ENCODE assay signal across 8 mouse cellular contexts in the genomic region with DNA sequence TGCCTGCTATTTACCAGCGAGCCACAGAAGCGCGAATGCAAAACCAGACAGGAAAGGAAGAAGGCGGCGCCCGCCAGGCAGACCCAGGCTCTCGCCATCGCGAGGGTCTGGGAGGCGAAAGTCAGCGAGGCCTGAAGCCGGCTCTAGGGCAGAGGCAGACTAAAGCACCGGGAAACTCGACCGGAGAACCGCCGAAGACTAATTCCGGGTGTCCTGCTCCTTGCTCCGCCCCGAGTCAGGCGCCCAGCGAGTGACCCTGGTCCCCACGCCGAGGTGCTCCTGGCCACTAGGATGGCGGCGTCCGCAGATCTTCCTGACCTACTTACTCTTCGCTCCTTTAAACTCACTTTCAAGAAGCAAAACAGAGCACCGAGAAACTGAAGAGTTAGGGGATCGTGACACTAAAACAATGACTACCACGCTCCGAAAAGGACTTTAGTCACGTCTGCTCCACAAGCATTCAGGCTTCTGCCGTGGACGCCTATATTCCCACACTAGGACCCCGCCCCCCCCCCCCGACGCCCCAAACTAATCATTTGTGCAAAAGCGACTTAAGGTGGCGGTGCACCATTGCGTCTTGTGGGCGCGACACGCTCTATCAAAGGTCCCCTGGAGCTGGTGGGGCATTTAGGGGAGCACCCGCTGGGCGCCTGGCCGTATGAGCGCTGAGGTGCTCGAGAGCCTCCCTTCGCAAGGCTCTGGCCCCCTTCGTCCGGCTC. TPM values are rescaled to one million over a fixed set of nuclear protein-coding genes. Genes with fewer than 3 reads are reported as not detected.
DNase-seq lines count a peak whose midpoint lies in the region; ATAC-seq and TF ChIP-seq lines count a peak whose summit lies in the region.

TSS of gene Nhlrc3 (minus strand) at position 287 of the 719 bp plus-strand sequence.
TSS of gene Proser1 (plus strand) at position 621 of the 719 bp plus-strand sequence.

- no peaks in the 10 kb centered on the region for H3K9me3 ChIP-seq in embryonic facial prominence, embryonic 13.5 days
- no peaks in the 10 kb centered on the region for H3K9me3 ChIP-seq in limb, embryonic 13.5 days
- no peaks in the 10 kb centered on the region for H3K9me3 ChIP-seq in midbrain, embryonic 16.5 days (replicated peaks; ENCODE audit: control insufficient read depth, low read length, poor library complexity, severe bottlenecking)

- peak within 1 kb of the TSS; percentile 94 for H3K9ac ChIP-seq in embryonic facial prominence, embryonic 13.5 days
- peak within 1 kb of the TSS; percentile 96 for H3K9ac ChIP-seq in heart, adult 2 months (ENCODE audit: low read depth, low read length)
- H3K9ac ChIP-seq in limb, embryonic 13.5 days: peak within 1 kb of the TSS; percentile 94
- peak within 1 kb of the TSS; percentile 79 for H3K9ac ChIP-seq in midbrain, embryonic 16.5 days (ENCODE audit: low read depth, low read length)

- H3K27me3 ChIP-seq in embryonic facial prominence, embryonic 13.5 days: no peaks in the 10 kb centered on the region
- H3K27me3 ChIP-seq in heart, adult 2 months (ENCODE audit: control insufficient read depth, insufficient read depth, low read length): no peaks in the 10 kb centered on the region
- H3K27me3 ChIP-seq in limb, embryonic 13.5 days: no peaks in the 10 kb centered on the region
- no peaks in the 10 kb centered on the region for H3K27me3 ChIP-seq in midbrain, embryonic 16.5 days (ENCODE audit: control insufficient read depth, insufficient read depth, low read depth, low read length)

- peaks cover 9% of the 10 kb centered on the region for H3K79me2 ChIP-seq in heart, adult 2 months (replicated peaks; ENCODE audit: control insufficient read depth, insufficient read depth, low read length)

- 0 out of 2 replicates have a peak, but pooled peaks have one; percentile 49 for TF ChIP-seq EP300 in heart, adult 2 months (IDR thresholded peaks at IDR 0.05; ENCODE audit: insufficient read depth, low read depth, low read length)

- H3K4me3 ChIP-seq in embryonic facial prominence, embryonic 13.5 days: peak within 1 kb of the TSS; percentile 85
- H3K4me3 ChIP-seq in heart, adult 2 months: peak within 1 kb of the TSS; percentile 99
- peak within 1 kb of the TSS; percentile 87 for H3K4me3 ChIP-seq in limb, embryonic 13.5 days
- peak within 1 kb of the TSS; percentile 95 for H3K4me3 ChIP-seq in midbrain, embryonic 16.5 days (ENCODE audit: low read depth, low read length)

- DNase-seq in 3134 (ENCODE audit: extremely low read depth, insufficient read length, low spot score): peak; percentile 96
- DNase-seq in adrenal gland, postnatal 36 days: peak; percentile 96 to 97
- DNase-seq in heart, adult 2 months: peak; percentile 96 to 98
- peak; percentile 96 for DNase-seq in kidney, adult 8-10 months
- peak; percentile 88 to 92 for DNase-seq in spleen, postnatal 10 days (ENCODE audit: low spot score in 2 of 2)

- under 1% methylated on average over 52 of the region's 52 CpGs for WGBS in embryonic facial prominence, embryonic 13.5 days
- under 1% methylated on average over 52 of the region's 52 CpGs for WGBS in heart, adult 2 months
- under 1% methylated on average over 52 of the region's 52 CpGs for WGBS in limb, embryonic 13.5 days
- under 1% methylated on average over 52 of the region's 52 CpGs for WGBS in midbrain, embryonic 16.5 days

- peak within 1 kb of the TSS; percentile 80 for H3K4me2 ChIP-seq in embryonic facial prominence, embryonic 13.5 days
- peak within 1 kb of the TSS; percentile 82 for H3K4me2 ChIP-seq in limb, embryonic 13.5 days (replicated peaks)
- H3K4me2 ChIP-seq in midbrain, embryonic 16.5 days (ENCODE audit: low read length): peak within 1 kb of the TSS; percentile 87

- no peak for TF ChIP-seq CTCF in heart, adult 2 months (IDR thresholded peaks at IDR 0.05)

- peak; percentile 58; the same call in 1 of the 2 replicates for TF ChIP-seq POLR2A in heart, adult 2 months (IDR thresholded peaks at IDR 0.05; ENCODE audit: insufficient read depth, low read depth, low read length)

- intact Hi-C loops in heart, adult 2 months (cut with DNase I): loop anchor here (5.0 to 10.0 kb wide), 4 partner anchors 399 to 1908 kb away; partner anchors contain the start of genes Cog6 and Ufm1

- ATAC-seq in embryonic facial prominence, embryonic 13.5 days (ENCODE audit: insufficient number of reproducible peaks, insufficient read depth, low FRiP score, low TSS enrichment, low read depth): peak; percentile 95
- ATAC-seq in limb, embryonic 13.5 days (ENCODE audit: low FRiP score, low read depth): peak; percentile 98
- ATAC-seq in midbrain, embryonic 16.5 days: peak; percentile 99

- H3K36me3 ChIP-seq in embryonic facial prominence, embryonic 13.5 days: peaks cover 19% of the 10 kb centered on the region
- peaks cover 28% of the 10 kb centered on the region for H3K36me3 ChIP-seq in heart, adult 2 months (ENCODE audit: control insufficient read depth, insufficient read depth, low read length)
- H3K36me3 ChIP-seq in limb, embryonic 13.5 days: peaks cover 24% of the 10 kb centered on the region
- peaks cover 3% of the 10 kb centered on the region; the same call in 1 of the 2 replicates for H3K36me3 ChIP-seq in midbrain, embryonic 16.5 days (ENCODE audit: control insufficient read depth, insufficient read depth, low read length)

- peak within 1 kb of the TSS; percentile 89 for H3K27ac ChIP-seq in embryonic facial prominence, embryonic 13.5 days
- H3K27ac ChIP-seq in heart, adult 2 months: peak within 1 kb of the TSS; percentile 99
- peak within 1 kb of the TSS; percentile 82 for H3K27ac ChIP-seq in limb, embryonic 13.5 days
- H3K27ac ChIP-seq in midbrain, embryonic 16.5 days (ENCODE audit: low read length): peak within 1 kb of the TSS; percentile 83

- H3K4me1 ChIP-seq in embryonic facial prominence, embryonic 13.5 days: peaks cover 31% of the 10 kb centered on the region
- peaks cover 4% of the 10 kb centered on the region for H3K4me1 ChIP-seq in heart, adult 2 months (ENCODE audit: control insufficient read depth, insufficient read depth, low read length)
- H3K4me1 ChIP-seq in limb, embryonic 13.5 days: peaks cover 34% of the 10 kb centered on the region
- peaks cover 41% of the 10 kb centered on the region for H3K4me1 ChIP-seq in midbrain, embryonic 16.5 days (ENCODE audit: control insufficient read depth, insufficient read depth, low read length)

RNA-seq across cellular contexts. Expression of gene Nhlrc3, which starts in this region (rescaled TPM):
- 10 to 100 TPM; 11.1 to 11.4 TPM for total RNA-seq in adrenal gland, postnatal 36 days (2021)
- polyA plus RNA-seq in embryonic facial prominence, embryonic 13.5 days (2015; fragmentation: Nextera tagmentation; extraction: Ambion mirVana): 9.0 and 11.7 TPM in 2 replicates
- 1 to 10 TPM; 5.0 to 5.2 TPM for total RNA-seq in heart, adult 2 months (2021)
- 3.8 and 6.3 TPM in 2 replicates for polyA plus RNA-seq in heart, adult 2 months (2012; rRNA removed)
- 11.9 TPM in 2 replicates for polyA plus RNA-seq in limb, embryonic 13.5 days (2015; fragmentation: Nextera tagmentation; extraction: Ambion mirVana)
- 11.1 and 11.6 TPM in 2 replicates for polyA plus RNA-seq in midbrain, embryonic 16.5 days (2015; fragmentation: Nextera tagmentation; extraction: Ambion mirVana)

RNA-seq across cellular contexts. Expression of gene Proser1, which starts in this region (rescaled TPM):
- 10 to 100 TPM; 17.5 to 18.8 TPM for total RNA-seq in adrenal gland, postnatal 36 days (2021)
- polyA plus RNA-seq in embryonic facial prominence, embryonic 13.5 days (2015; fragmentation: Nextera tagmentation; extraction: Ambion mirVana): 22.5 and 27.0 TPM in 2 replicates
- 1 to 10 TPM; 7.2 to 7.9 TPM for total RNA-seq in heart, adult 2 months (2021)
- 10.3 and 14.4 TPM in 2 replicates for polyA plus RNA-seq in heart, adult 2 months (2012; rRNA removed)
- 22.1 and 22.9 TPM in 2 replicates for polyA plus RNA-seq in limb, embryonic 13.5 days (2015; fragmentation: Nextera tagmentation; extraction: Ambion mirVana)
- polyA plus RNA-seq in midbrain, embryonic 16.5 days (2015; fragmentation: Nextera tagmentation; extraction: Ambion mirVana): 17.5 and 20.1 TPM in 2 replicates

Comparison
In these comparisons a context has a peak if more than half of its experiments do, and no peak if none do; other contexts are left out.
1. Peak in every context shown above with its lines: DNase-seq, ATAC-seq, H3K4me3 ChIP-seq and H3K27ac ChIP-seq.